Comparison of ENCODE assay signal across 8 mouse cellular contexts in the genomic region with DNA sequence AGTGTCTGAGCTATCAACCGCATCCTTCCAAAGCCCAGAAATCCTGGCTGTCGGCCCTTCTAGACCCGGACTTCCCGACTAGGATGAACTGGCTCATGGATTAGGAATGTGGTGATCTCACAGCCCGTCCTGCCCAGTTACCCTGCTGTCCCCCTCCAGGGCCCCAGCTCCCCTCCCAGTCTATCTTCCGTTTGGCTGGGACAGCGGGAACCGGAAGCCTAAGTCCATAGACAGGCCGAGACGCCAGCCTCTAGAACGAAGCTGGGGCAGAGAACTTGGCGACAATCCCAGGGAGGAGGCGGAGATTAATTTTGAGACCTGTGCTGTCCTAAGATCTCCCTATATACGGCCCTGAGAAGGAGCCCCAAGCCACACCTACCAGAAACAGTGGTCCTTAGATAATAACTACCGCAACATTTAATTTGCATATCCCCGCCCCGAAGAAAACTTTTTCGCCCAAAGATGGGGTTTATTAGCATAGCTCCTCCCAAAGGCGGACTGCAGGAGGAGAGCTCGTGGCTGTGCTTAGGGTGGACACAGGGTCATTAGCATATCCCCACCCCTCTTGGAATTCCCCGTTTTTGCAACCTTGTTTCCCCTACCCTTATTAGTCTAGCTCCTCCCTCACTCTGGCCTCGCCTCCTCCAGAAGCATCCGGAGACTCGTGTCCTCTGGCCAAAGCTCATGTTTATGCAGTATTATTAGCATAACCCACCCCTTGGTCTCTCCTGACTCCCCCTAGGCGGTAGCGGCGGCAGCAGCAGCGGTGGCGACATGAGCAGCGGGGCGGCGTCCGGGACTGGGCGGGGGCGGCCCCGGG. TPM values are rescaled to one million over a fixed set of nuclear protein-coding genes. Genes with fewer than 3 reads are reported as not detected.
DNase-seq lines count a peak whose midpoint lies in the region; ATAC-seq lines count a peak whose summit lies in the region.

A gene (plus strand): TSS at position 720 of the 820 bp plus-strand sequence.

- intact Hi-C loops in gastrocnemius, postnatal 14 days (cut with DNase I; ENCODE audit: low total_unique reads), result no loop called here
- intact Hi-C loops in left cerebral cortex, postnatal 10 days (cut with DNase I), result loop anchor here (5.0 kb wide), 1 partner anchor 35 kb away; a partner anchor contains a TSS

- peak; percentile 99 for DNase-seq in adipocyte (ENCODE audit: low spot score)
- peak; percentile 99 for DNase-seq in embryo, embryonic 10.5 days (ENCODE audit: low spot score)
- DNase-seq in gastrocnemius, postnatal 14 days, result peak; percentile 93
- peak; percentile 88 to 94 for DNase-seq in left cerebral cortex, postnatal 10 days (ENCODE audit: extremely low spot score in 1 of 2, low spot score in 2 of 2)
- peak; percentile 83 for DNase-seq in right cerebral cortex, postnatal 25 days
- DNase-seq in urinary bladder, postnatal 4 days (ENCODE audit: low spot score in 2 of 2), result peak; percentile 92 to 94

- ATAC-seq in inflammation-experienced regulatory T-cells, adult 6 months, result peak; percentile 83
- peak; percentile 87 for ATAC-seq in megakaryocyte-erythroid progenitor cell, adult 5-6 weeks (replicated peaks; ENCODE audit: low FRiP score, low TSS enrichment, poor library complexity, severe bottlenecking)

RNA-seq across cellular contexts. Expression of the gene that starts here (rescaled TPM):
- total RNA-seq in gastrocnemius, postnatal 14 days (2021), result 10 to 100 TPM; 43.1 to 53.1 TPM
- 1 to 10 TPM; 3.2 to 6.5 (median 5.1) TPM for polyA plus RNA-seq in inflammation-experienced regulatory T-cells, adult 6 months (2017; shearing (Covaris generic))
- total RNA-seq in left cerebral cortex, postnatal 10 days (2021), result 1 to 10 TPM; 8.7 to 9.6 TPM
- 1.4 and 1.7 TPM in 2 replicates for total RNA-seq in megakaryocyte-erythroid progenitor cell, adult 5-6 weeks (2014; fragmentation: Nextera tagmentation)
- total RNA-seq in megakaryocyte-erythroid progenitor cell, adult 5-6 weeks (2017), result 1.3 and 1.6 TPM in 2 replicates

Comparison
In these comparisons a context has a peak if more than half of its experiments do, and no peak if none do; other contexts are left out.
1. Peak in every context shown above with its lines: DNase-seq and ATAC-seq.
2. RNA of the gene that starts here (total RNA-seq): 43.1 to 53.1 TPM in gastrocnemius, postnatal 14 days; 8.7 to 9.6 TPM in left cerebral cortex, postnatal 10 days and 1.3 to 1.7 TPM in megakaryocyte-erythroid progenitor cell, adult 5-6 weeks; every median in the first group is over 4 times any median in the second.